Mouse (Mus musculus): ENCODE results near the gene Mrpl58. TPM values are rescaled to one million over a fixed set of nuclear protein-coding genes. Genes with fewer than 3 reads are reported as not detected.
A peak's percentile ranks its signal among the peaks of the same experiment; 100 is the strongest.
"Not testable (repeated sequence)": the region's sequence is repeated elsewhere in the genome, so short reads cannot be mapped to it uniquely, and the experiment has no call there.

The Mrpl58 gene
- polyA plus RNA-seq, 1 experiment from 2014 or later, result 203 TPM

DNA sequence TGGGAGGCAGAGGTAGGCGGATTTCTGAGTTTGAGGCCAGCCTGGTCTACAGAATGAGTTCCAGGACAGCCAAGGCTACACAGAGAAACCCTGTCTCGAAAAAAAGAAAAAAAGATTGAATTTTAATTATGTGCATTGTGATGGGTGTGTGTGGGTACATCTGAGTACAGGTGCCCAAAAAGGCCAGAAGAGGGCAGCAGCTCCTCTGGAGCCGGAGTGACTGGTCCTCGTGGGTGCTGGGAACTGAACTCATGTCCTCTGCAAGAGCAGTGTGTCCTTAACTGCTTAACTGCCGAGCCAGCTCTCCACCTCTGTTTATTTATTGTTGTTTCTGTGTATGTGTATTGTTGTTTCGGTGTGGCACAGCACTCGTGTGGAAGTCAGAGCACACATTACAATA lies 25.7 kb upstream of the Mrpl58 start:
- 72% methylated on average over 7 of the region's 7 CpGs for WGBS
- peaks cover 5% of the 10 kb centered on the region for H3K27me3 ChIP-seq (ENCODE audit: control insufficient read depth, insufficient read depth, low read depth, low read length)
- no peak overlapping the region for H3K4me3 ChIP-seq (ENCODE audit: low read length)
- H3K4me1 ChIP-seq (replicated peaks; ENCODE audit: control insufficient read depth, insufficient read depth, low read length), result peaks cover 24% of the 10 kb centered on the region
- H3K36me3 ChIP-seq (ENCODE audit: control insufficient read depth, insufficient read depth, low read length), result no peaks in the 10 kb centered on the region
- no peak for ATAC-seq (ENCODE audit: low read depth)
- no peak overlapping the region for H3K27ac ChIP-seq (ENCODE audit: low read length)
- no peak overlapping the region for H3K9ac ChIP-seq (ENCODE audit: low read length)
- no peak overlapping the region for H3K4me2 ChIP-seq (ENCODE audit: low read depth, low read length)
- H3K9me3 ChIP-seq (ENCODE audit: control insufficient read depth, low read length), result peaks cover 3% of the 10 kb centered on the region; the same call in 1 of the 2 replicates

- peak overlapping the region; percentile 67 for H3K4me2 ChIP-seq (ENCODE audit: low read depth, low read length)
- peaks cover 3% of the 10 kb centered on the region; the same call in 1 of the 2 replicates for H3K9me3 ChIP-seq (ENCODE audit: control insufficient read depth, low read length)
- ATAC-seq (ENCODE audit: low read depth), result no peak
- H3K4me1 ChIP-seq (replicated peaks; ENCODE audit: control insufficient read depth, insufficient read depth, low read length), result peaks cover 32% of the 10 kb centered on the region
- 9% methylated on average over 9 of the region's 9 CpGs for WGBS
- H3K9ac ChIP-seq (ENCODE audit: low read length), result peak overlapping the region; percentile 44; the same call in 1 of the 2 replicates
- no peaks in the 10 kb centered on the region for H3K27me3 ChIP-seq (ENCODE audit: control insufficient read depth, insufficient read depth, low read depth, low read length)
- no peaks in the 10 kb centered on the region for H3K36me3 ChIP-seq (ENCODE audit: control insufficient read depth, insufficient read depth, low read length)
- peak overlapping the region; percentile 81 for H3K4me3 ChIP-seq (ENCODE audit: low read length)
- peak overlapping the region; percentile 78 for H3K27ac ChIP-seq (ENCODE audit: low read length)
Measured at GRCm38 (mm10) chr11:115381276-115381675, 22.3 kb upstream of the Mrpl58 start.

DNA sequence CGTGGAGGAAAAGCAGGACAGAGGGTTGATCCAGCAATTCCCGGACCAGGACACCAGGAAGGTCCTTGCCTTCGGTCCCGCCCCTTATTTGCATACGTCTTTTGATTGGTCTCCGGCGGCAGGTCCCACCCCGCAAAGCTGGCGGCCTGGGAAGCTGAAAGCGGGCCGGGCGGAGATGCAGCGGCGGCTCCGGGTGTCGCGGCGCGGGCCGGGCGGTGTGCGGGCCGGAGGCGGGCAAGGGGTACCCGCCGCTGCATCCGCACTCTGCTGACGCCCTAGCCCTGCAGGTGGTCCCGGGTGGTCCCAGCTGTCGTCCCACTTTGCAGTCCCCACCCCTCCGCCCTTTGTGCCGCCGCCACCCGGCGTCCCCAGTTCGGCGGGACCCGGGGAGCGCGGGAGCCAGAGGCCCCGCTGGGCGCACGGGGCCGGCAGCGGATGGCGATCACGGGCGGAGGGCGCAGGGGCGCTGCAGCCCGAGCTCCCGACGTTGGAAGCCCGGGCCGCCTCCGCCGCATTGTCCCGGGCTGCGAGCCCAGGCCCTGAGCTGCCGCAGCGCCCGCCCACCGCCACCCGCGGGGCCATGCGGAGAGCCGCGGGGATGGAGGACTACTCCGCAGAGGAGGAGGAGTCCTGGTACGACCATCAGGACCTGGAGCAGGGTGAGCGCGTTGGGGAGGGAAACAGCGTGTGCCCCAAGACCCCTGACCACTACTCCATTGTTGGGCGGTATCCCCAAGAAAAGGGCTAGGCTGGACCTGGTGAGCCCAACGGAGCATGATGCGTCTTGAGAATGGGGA lies 21.6 kb upstream of the Mrpl58 start, which contains the start of gene Cdr2l:
Gene Cdr2l (plus strand): TSS at position 174 of the 797 bp plus-strand sequence.
- peak within 1 kb of the TSS; percentile 67 for H3K4me2 ChIP-seq (ENCODE audit: low read depth, low read length)
- H3K4me3 ChIP-seq (ENCODE audit: low read length), result peak within 1 kb of the TSS; percentile 81
- H3K9me3 ChIP-seq (ENCODE audit: control insufficient read depth, low read length), result peaks cover 3% of the 10 kb centered on the region; the same call in 1 of the 2 replicates
- H3K27me3 ChIP-seq (ENCODE audit: control insufficient read depth, insufficient read depth, low read depth, low read length), result no peaks in the 10 kb centered on the region
- ATAC-seq (ENCODE audit: low read depth), result peak; percentile 95
- H3K36me3 ChIP-seq (ENCODE audit: control insufficient read depth, insufficient read depth, low read length), result no peaks in the 10 kb centered on the region
- H3K27ac ChIP-seq (ENCODE audit: low read length), result peak within 1 kb of the TSS; percentile 78
- peaks cover 32% of the 10 kb centered on the region for H3K4me1 ChIP-seq (replicated peaks; ENCODE audit: control insufficient read depth, insufficient read depth, low read length)
- WGBS, result under 1% methylated on average over 65 of the region's 76 CpGs
- peak within 1 kb of the TSS; percentile 94 for H3K9ac ChIP-seq (ENCODE audit: low read length)

DNA sequence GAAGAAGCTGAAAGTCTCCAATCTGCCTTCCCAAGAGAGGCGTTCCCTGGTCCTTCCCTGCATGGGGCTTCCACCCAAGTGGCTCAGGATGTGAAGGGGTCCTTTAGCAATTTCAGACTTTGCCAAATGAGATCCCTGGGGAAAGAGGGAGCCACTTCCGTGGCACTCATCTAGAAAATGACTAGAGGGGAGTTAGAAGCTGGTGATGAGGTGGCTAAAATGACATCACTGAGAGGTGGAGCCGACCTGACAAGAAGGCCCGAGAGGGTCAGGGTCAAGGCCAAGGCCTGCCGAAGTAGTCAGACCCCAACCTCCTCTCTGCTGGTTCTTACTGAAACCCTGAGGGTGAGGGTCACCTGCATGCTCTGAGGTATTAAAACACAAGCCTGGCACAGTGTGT lies 20.7 kb upstream of the Mrpl58 start:
- no peaks in the 10 kb centered on the region for H3K36me3 ChIP-seq (ENCODE audit: control insufficient read depth, insufficient read depth, low read length)
- peaks cover 32% of the 10 kb centered on the region for H3K4me1 ChIP-seq (replicated peaks; ENCODE audit: control insufficient read depth, insufficient read depth, low read length)
- H3K9ac ChIP-seq (ENCODE audit: low read length), result peak overlapping the region; percentile 94
- no peaks in the 10 kb centered on the region for H3K27me3 ChIP-seq (ENCODE audit: control insufficient read depth, insufficient read depth, low read depth, low read length)
- 18% methylated on average over 5 of the region's 5 CpGs for WGBS
- H3K4me3 ChIP-seq (ENCODE audit: low read length), result peak overlapping the region; percentile 81
- H3K4me2 ChIP-seq (ENCODE audit: low read depth, low read length), result peak overlapping the region; percentile 67
- no peak overlapping the region for H3K27ac ChIP-seq (ENCODE audit: low read length)
- H3K9me3 ChIP-seq (ENCODE audit: control insufficient read depth, low read length), result peaks cover 2% of the 10 kb centered on the region; the same call in 1 of the 2 replicates
- no peak for ATAC-seq (ENCODE audit: low read depth)

DNA sequence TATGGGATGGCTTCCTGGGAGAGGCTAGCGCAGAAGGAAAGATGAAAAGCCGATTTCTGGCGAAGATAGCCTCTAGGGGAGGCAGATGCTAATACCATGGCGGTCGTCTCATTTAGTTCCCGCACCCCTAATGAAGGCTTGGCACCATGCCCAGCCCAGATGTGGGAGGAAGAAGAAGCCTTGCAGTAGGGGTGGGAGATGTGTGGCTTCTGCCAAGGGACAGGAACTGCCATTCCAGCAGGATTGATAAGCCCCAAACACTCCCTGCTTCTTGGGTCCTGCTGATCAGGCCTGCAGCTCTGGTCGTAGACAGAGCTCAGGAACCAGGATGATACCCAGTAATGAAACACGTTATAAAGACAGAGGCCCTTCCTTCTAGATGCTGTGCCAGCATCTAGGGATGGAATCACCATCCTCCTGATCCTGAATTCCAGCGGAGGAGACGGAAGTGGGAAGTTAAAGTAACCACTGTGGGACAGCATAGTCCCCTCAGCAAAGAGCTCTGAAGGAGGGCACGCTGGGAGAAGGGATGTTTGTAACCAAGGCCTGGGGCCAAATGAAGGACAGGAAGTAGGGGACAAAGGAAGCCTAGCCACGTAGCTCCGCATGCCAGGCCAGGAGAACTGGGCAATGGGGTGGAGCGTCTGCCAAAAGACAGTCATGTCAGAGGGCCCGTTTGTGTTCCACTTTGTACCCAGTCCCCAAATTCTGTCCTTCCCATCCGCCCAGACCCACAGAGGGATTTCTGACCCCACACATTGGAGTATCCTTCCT lies 19.7 kb upstream of the Mrpl58 start:
- WGBS, result 39% methylated on average over 16 of the region's 16 CpGs
- H3K9me3 ChIP-seq (ENCODE audit: control insufficient read depth, low read length), result no peaks in the 10 kb centered on the region
- H3K27me3 ChIP-seq (ENCODE audit: control insufficient read depth, insufficient read depth, low read depth, low read length), result no peaks in the 10 kb centered on the region
- peak overlapping the region; percentile 69 for H3K27ac ChIP-seq (ENCODE audit: low read length)
- peak overlapping the region; percentile 81; the same call in 1 of the 2 replicates for H3K4me3 ChIP-seq (ENCODE audit: low read length)
- ATAC-seq (ENCODE audit: low read depth), result 0 out of 2 replicates have a peak, but pooled peaks have one; percentile 16
- no peaks in the 10 kb centered on the region for H3K36me3 ChIP-seq (ENCODE audit: control insufficient read depth, insufficient read depth, low read length)
- H3K9ac ChIP-seq (ENCODE audit: low read length), result peak overlapping the region; percentile 94
- peaks cover 32% of the 10 kb centered on the region for H3K4me1 ChIP-seq (replicated peaks; ENCODE audit: control insufficient read depth, insufficient read depth, low read length)
- H3K4me2 ChIP-seq (ENCODE audit: low read depth, low read length), result peak overlapping the region; percentile 67

GRCm38 (mm10) chr11:115384587-115384986 lies 19.0 kb upstream of the Mrpl58 start:
- Histone ChIP-seq H3K9ac (ENCODE audit: low read length) (peak overlapping the region; percentile 43), H3K4me2 (ENCODE audit: low read depth, low read length) (peak overlapping the region; percentile 67), H3K36me3 (ENCODE audit: control insufficient read depth, insufficient read depth, low read length) (no peaks in the 10 kb centered on the region), H3K4me3 (ENCODE audit: low read length) (peak overlapping the region; percentile 2; the same call in 1 of the 2 replicates), H3K27me3 (ENCODE audit: control insufficient read depth, insufficient read depth, low read depth, low read length) (no peaks in the 10 kb centered on the region), H3K9me3 (ENCODE audit: control insufficient read depth, low read length) (no peaks in the 10 kb centered on the region), H3K4me1 (replicated peaks; ENCODE audit: control insufficient read depth, insufficient read depth, low read length) (peaks cover 32% of the 10 kb centered on the region), H3K27ac (ENCODE audit: low read length) (peak overlapping the region; percentile 69)
- 71% methylated on average over 5 of the region's 5 CpGs for WGBS
- ATAC-seq (ENCODE audit: low read depth), result no peak

DNA sequence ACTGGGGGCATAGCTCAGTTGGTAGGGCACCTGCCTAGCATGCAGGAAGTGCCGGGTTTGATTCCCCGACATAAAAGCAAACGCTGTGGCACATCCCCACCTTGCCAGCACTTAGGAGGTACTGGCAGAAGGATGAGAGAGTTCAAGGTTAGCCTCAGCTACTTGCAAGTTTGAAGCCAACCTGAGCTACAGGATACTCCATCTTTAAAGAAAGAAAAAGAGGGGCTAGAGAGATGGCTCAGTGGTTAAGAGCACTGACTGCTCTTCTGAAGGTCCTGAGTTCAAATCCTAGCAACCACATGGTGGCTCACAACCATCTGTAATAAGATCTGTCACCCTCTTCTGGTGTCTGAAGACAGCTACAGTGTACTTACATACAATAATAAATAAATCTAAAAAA lies 16.7 kb upstream of the Mrpl58 start:
- H3K4me1 ChIP-seq (replicated peaks; ENCODE audit: control insufficient read depth, insufficient read depth, low read length), result peaks cover 25% of the 10 kb centered on the region
- H3K9me3 ChIP-seq (ENCODE audit: control insufficient read depth, low read length); H3K4me2 ChIP-seq (ENCODE audit: low read depth, low read length); H3K4me3 ChIP-seq (ENCODE audit: low read length); H3K9ac ChIP-seq (ENCODE audit: low read length); ATAC-seq (ENCODE audit: low read depth); H3K27ac ChIP-seq (ENCODE audit: low read length); H3K27me3 ChIP-seq (ENCODE audit: control insufficient read depth, insufficient read depth, low read depth, low read length): not testable (repeated sequence)
- 88% methylated on average over 3 of the region's 3 CpGs for WGBS
- H3K36me3 ChIP-seq (ENCODE audit: control insufficient read depth, insufficient read depth, low read length), result peaks cover 13% of the 10 kb centered on the region

- H3K4me2 ChIP-seq (ENCODE audit: low read depth, low read length), result no peak overlapping the region
- H3K36me3 ChIP-seq (ENCODE audit: control insufficient read depth, insufficient read depth, low read length), result peaks cover 29% of the 10 kb centered on the region
- no peaks in the 10 kb centered on the region for H3K9me3 ChIP-seq (ENCODE audit: control insufficient read depth, low read length)
- no peaks in the 10 kb centered on the region for H3K4me1 ChIP-seq (replicated peaks; ENCODE audit: control insufficient read depth, insufficient read depth, low read length)
- no peak overlapping the region for H3K9ac ChIP-seq (ENCODE audit: low read length)
- 85% methylated on average over 7 of the region's 7 CpGs for WGBS
- H3K4me3 ChIP-seq (ENCODE audit: low read length), result no peak overlapping the region
- no peak for ATAC-seq (ENCODE audit: low read depth)
- H3K27me3 ChIP-seq (ENCODE audit: control insufficient read depth, insufficient read depth, low read depth, low read length), result no peaks in the 10 kb centered on the region
- H3K27ac ChIP-seq (ENCODE audit: low read length), result no peak overlapping the region
Measured at GRCm38 (mm10) chr11:115391358-115391757, 12.2 kb upstream of the Mrpl58 start.

All from lung, embryonic 16.5 days (tissue).